Mouse (Mus musculus) embryo, embryonic 9.5 days (tissue): Measurements from ENCODE around the gene Trdmt1.

ENCODE experiments used
- DNase-seq: peaks from one replicate; pipeline ENCODE4 v3.0.0-alpha.2; 2017; ENCODE audit errors: extremely low spot score

Gene Trdmt1

DNA sequence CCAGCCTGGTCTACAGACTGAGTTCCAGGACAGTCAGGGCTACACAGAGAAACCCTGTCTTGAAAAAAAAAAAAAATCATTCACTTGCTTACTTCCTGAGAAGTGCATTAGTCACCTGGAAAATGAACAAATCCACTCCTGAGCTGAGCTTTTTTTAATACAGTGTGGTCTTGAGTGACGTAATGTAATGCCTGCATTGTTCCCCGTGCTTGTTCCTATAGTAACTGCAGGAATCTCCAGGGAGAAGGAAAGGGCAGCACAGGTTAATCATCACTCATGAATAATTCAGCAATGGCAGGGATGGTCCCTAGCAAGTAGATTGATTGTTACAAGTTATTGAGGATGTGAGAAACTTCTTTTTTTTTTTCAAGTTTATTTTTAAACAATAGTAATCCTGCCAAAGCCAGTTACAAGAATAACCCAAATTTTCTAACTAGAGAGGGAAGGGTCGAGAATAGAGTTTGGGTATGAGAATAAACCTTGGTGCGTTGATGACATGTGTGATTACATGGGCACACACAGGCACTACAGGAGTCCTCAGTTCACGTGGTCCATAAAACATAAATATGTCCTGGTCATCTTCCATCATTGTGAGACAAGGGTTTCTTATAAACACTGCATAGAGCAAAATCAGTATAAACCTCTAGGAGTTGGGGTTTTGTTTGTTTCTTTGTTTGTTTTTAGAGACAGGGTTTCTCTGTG, 44.0 kb downstream of the Trdmt1 start:
- peak; percentile 47 for DNase-seq

DNA sequence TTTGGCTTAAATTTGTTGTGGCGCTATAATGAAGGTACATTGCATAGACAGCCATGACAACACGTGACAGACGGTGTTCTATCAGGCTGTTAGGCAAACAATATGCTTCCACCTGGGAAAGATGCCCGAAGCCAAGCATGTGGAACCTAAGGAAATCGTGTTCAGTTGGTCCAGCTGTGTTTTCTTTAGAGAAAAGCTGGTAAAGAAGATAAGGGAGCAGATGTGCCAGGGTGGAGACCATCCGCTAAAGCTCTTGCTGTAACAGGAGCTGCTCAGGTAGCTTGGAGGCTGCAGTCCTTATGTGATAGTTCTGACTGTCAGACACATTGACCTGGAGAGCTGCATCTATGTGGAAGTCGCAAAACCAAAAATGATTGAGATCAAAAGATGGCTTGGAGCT, 45.3 kb downstream of the Trdmt1 start:
- DNase-seq: no peak

DNA sequence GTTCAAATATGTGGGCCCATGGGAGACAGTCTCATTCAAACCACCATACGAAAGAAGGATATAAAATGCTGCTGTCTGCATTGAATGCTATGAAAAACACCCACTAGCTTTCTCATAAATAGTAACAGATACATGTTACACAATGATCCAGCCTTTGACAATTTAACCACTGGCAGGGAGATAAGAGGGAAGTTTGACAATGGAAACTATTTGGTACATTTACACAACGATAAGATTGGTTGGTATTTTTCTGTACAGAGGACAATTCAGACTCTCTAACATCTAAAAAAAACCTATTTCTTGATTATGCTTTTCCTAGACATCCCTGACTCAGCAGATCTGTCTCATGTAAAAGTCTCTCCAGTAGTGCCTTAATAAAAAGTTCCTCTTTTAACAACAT, 48.4 kb downstream of the Trdmt1 start:
- DNase-seq: no peak

DNA sequence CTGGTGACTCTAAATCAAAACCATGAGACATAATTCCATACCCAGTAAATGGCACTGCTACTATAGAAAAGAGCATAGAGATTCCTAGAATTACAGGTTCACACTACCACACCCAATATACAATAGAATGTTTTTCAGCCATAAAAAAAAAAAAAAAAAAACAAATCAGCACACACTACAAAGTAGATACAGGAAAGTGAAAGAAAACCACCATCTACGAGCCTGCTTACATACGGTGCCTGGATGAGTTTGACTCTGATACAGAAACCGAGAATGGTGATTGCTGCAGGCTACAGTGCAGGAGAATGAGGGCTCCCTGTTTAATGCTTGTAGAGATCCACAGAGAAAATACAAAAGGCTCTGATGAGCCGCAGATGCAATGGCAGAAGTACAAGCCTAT, 51.5 kb downstream of the Trdmt1 start:
- DNase-seq: no peak

DNA sequence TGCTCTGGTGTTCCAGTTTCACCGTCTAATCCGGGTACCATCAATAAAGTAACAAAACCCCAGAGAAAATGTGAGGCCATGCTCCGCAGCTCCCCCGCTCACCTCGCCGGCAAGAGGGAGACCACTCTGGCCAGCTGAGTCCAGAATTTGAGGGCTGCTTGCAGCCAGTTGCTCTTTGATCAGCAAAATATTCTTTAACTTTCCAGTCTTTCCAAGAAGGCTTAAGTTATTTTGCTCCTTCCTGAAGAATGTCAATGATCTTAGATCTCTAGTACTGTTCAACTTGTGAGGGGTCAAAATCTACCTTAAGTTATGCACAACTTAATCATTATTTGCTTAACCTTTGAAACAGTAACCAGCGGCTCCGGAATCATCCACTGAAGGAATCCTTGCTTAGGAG, 52.7 kb downstream of the Trdmt1 start, which contains the start of gene Cubn:
Cubn (minus strand) TSS at position 80 of the 400 bp plus-strand sequence.
- no peak for DNase-seq

DNA sequence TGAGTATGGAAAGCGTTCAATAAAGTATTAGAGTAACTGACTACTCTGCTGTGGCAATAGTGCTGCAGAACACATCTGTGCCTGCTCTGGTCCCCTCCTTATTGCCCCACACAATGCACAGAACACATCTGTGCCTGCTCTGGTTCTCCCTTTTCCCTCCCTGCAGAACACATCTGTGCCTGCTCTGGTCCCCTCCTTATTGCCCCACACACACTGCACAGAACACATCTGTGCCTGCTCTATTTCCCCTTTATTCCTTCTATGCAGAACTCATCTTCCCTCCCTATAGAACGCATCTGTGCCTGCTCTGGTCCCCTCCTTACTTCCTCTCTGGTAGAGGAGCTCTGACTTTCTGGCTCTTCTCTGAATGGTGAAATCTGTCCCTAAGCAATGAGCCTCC, 54.0 kb downstream of the Trdmt1 start:
- no peak for DNase-seq

DNA sequence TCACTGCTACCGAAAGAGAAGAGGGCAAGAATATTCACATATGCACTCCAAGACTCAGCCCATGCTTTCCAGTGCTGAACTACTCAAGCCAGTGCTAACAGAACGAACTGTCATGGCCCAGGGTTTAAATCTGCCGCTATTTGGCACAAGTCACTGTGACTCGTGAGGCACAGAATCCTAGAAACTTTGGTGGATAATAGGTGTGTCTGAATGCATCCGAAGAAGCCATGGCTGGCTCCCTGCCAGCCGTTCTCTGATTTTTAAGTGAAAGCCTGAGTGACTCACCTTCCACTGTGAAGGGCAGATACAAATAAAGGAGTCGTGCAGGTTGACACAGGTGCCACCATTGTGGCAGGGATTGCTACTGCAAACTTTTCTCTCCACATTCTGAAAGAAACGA, 58.0 kb downstream of the Trdmt1 start:
- no peak for DNase-seq

DNA sequence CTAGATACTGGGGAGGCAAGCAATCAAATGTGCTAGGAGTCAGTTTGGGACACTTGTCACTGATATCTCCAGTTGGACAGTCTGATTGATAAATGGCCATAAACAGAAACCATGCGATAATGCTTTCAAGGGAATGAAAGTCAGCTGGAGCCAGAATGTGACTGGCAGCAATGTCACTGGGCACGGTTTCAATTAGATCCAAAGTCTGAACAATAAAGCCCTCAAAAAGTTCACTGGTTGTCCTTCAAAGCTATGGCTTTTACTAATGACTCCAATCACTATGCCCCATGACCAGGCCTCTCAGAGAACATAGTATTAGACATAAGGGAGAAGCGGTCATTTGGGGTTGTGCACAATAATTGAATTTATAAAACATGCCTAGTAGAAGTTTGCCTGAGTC, 59.9 kb downstream of the Trdmt1 start:
- DNase-seq: no peak

DNA sequence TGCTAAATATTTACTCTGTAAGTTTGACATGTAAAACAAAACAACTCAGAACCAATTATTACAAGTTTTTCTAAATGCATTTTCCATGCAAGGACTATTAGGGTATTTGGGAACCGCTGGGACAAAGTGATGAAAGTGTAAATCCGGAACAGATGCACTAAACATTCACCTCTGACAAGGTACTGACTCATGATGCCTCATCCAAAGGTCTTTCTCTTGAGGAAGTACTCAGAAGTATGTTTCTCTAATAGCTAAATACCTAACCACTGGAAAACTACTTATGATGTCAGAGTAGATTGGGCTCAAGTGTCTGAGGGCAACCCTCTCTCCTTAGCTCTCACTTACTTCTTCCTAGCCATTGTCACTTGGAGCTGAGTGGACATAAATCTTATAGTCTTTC, 63.7 kb downstream of the Trdmt1 start:
- no peak for DNase-seq

DNA sequence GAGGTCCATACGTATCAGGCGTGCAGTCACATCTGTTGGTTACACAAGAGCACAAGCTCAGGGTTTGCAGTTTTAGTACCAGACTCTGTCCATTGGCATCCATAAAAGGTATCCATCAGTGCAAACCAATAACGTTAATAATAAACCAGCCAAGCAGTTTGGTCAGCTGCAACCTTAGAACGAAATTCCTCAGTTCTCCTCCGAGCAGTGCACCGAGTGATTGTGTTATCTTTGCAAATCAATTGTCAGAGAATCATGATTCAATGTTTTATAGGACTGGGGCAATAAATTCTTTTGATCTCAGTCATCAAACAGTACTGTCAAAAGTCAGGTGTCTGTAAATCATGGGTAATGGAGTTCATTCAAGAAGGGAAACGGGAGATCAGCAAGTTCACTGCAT, 65.3 kb downstream of the Trdmt1 start:
- DNase-seq: no peak

DNA sequence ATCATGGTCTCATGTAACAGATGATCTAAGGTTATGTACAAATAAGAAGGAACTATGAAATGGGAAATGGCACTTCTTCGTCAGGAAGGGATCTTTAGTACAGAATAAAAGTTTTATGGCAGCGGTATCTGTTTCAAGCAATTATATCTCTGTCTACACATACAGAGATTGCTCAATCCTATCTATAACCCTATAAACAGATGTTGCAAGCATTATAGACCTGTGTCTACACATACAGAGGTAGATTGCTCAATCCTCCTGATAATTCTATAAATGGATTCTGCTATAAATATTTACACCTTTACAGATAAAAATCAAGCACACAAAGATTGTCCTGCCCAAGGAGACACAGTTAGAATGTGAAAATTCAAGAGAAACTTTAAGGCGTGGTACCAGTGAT, 74.4 kb downstream of the Trdmt1 start:
- DNase-seq: no peak

DNA sequence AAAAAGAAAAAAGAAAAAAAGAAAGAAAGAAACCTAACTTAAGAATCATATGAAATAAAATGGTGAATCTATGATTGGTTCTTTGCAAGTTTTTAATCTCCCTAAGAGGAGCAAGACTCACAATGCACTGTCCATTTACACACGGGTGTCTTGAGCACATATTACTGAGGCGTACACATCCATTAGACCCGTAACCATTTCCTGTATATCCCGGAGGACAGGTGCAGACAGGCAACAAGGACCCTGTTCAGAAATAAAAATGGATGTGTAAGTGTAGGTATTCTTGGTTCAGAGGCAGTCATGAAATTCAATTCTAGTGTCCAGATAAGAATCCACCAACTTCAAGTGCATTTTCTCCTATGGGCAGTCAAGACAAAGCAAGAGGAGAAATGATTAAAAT, 74.8 kb downstream of the Trdmt1 start:
- no peak for DNase-seq

DNA sequence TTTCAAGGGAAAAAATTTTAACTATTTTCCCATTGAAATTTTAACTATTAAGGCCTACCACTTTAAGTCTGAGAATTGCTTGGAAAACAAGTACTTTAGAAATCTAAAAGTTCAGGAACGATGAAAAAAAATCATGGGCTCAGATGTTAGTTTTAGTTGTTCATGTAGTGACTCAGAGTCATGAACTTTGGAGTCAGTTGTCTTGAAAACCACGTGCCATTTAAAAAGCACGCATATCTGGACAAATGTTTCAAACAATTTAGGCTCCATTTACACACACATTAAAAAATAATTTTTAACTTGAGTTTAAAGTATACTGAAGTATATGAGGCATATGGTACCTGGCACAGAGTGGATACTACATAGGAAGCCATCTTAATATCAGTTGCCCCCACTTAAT, 77.8 kb downstream of the Trdmt1 start:
- DNase-seq: no peak
